Mouse (Mus musculus): Measurements from ENCODE around the gene 4931422A03Rik. TPM values are rescaled to one million over a fixed set of nuclear protein-coding genes. Genes with fewer than 3 reads are reported as not detected.

Gene 4931422A03Rik
- total and polyA plus RNA-seq, 2 experiments = not detected

DNA sequence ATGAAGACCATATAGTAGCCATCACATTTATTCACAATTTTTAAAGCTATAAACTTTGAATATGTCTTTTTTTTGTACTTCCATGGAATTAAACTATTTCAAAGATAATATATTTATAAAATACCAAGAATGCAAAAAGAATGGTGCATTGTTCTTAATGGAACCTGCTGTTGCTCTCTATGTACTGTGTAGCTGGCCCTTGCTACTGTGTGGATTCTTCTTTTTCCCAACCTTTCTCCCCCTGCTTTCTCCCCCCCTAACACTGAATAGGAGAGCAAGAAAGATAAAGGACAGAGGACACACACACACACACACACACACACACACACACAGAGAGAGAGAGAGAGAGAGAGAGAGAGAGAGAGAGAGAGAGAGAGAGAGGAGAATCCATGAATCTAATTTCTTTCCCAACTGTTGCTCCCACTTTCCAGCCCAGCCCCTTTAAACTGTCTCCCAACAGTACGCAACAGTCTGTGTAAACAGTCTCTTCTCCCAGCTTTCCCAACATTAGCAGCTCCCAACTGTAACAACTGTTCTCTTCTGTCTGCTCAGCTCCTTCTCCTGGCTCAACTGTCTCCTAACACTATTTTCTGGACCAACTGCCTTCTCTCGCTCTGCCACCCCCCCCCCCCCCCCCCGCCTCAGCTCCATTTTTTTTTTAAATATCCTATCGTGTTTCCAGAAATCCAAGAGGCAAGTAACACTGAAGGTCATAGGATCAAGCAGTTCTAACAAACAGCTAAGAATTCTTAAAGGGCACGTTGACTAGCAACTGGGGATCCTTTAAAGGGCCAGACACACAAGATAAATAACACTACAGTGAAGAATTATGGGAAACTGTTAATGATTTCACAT, 15.7 kb upstream of the 4931422A03Rik start:
- 20% methylated on average over 5 of the region's 5 CpGs for WGBS
- Histone ChIP-seq H3K9ac (ENCODE audit: low read depth, low read length) (no peak overlapping the region), H3K4me3 (ENCODE audit: insufficient read depth, low read depth, low read length) (no peak overlapping the region), H3K79me2 (ENCODE audit: control insufficient read depth, insufficient read depth, low read length) (peaks cover 8% of the 10 kb centered on the region; the same call in 1 of the 2 replicates), H3K27ac (replicated peaks; ENCODE audit: insufficient read depth, low read depth, low read length) (0 out of 2 replicates have a peak overlapping the region, but pooled peaks have one; percentile 29), H3K36me3 (ENCODE audit: control insufficient read depth, insufficient read depth, low read length) (peaks cover 41% of the 10 kb centered on the region), H3K4me1 (ENCODE audit: control insufficient read depth, insufficient read depth, low read length) (peaks cover 17% of the 10 kb centered on the region; the same call in 1 of the 2 replicates), H3K27me3 (ENCODE audit: control insufficient read depth, insufficient read depth, low read length) (no peaks in the 10 kb centered on the region)
- peak; percentile 55 for DNase-seq (ENCODE audit: extremely low read depth, low read depth, low spot score)
- TF ChIP-seq POLR2A (IDR thresholded peaks at IDR 0.05; ENCODE audit: extremely low read depth, insufficient read depth, low read length) (no peak), CTCF (IDR thresholded peaks at IDR 0.05; ENCODE audit: low read depth, low read length) (no peak)

DNA sequence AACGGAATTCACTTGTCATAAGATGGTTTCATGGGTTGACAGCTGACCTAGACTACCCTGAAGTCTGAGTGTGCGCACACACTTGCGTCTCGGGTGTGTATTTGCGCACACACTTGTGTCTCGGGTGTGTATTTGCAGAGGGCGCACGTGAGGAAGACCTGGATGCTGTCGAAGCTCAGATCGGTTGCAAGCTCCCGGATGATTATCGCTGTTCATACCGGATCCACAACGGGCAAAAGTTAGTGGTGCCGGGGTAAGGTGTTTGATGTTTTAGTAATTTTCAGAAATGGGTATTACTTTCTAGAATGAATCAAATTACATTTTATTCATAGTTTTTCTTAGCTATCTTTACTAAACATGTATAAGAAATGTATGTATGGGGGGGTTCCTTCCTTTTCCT, 14.6 kb upstream of the 4931422A03Rik start:
- DNase-seq (ENCODE audit: extremely low read depth, low read depth, low spot score) = no peak
- Histone ChIP-seq H3K4me3 (ENCODE audit: insufficient read depth, low read depth, low read length) (no peak overlapping the region), H3K36me3 (ENCODE audit: control insufficient read depth, insufficient read depth, low read length) (peaks cover 36% of the 10 kb centered on the region), H3K27me3 (ENCODE audit: control insufficient read depth, insufficient read depth, low read length) (no peaks in the 10 kb centered on the region), H3K79me2 (ENCODE audit: control insufficient read depth, insufficient read depth, low read length) (peaks cover 5% of the 10 kb centered on the region; the same call in 1 of the 2 replicates), H3K9ac (ENCODE audit: low read depth, low read length) (no peak overlapping the region), H3K4me1 (ENCODE audit: control insufficient read depth, insufficient read depth, low read length) (peaks cover 17% of the 10 kb centered on the region; the same call in 1 of the 2 replicates), H3K27ac (replicated peaks; ENCODE audit: insufficient read depth, low read depth, low read length) (no peak overlapping the region)
- 91% methylated on average over 15 of the region's 15 CpGs for WGBS
- TF ChIP-seq CTCF (IDR thresholded peaks at IDR 0.05; ENCODE audit: low read depth, low read length) = no peak
- no peak for TF ChIP-seq POLR2A (IDR thresholded peaks at IDR 0.05; ENCODE audit: extremely low read depth, insufficient read depth, low read length)

GRCm38 (mm10) chr2:104041632-104042031, 13.5 kb upstream of the 4931422A03Rik start:
- peak; percentile 85 for DNase-seq (ENCODE audit: extremely low read depth, low read depth, low spot score)
- peaks cover 17% of the 10 kb centered on the region; the same call in 1 of the 2 replicates for H3K4me1 ChIP-seq (ENCODE audit: control insufficient read depth, insufficient read depth, low read length)
- 7% methylated on average over 5 of the region's 5 CpGs for WGBS
- no peaks in the 10 kb centered on the region for H3K27me3 ChIP-seq (ENCODE audit: control insufficient read depth, insufficient read depth, low read length)
- no peak overlapping the region; the same call in 1 of the 2 replicates for H3K9ac ChIP-seq (ENCODE audit: low read depth, low read length)
- peaks cover 5% of the 10 kb centered on the region; the same call in 1 of the 2 replicates for H3K79me2 ChIP-seq (ENCODE audit: control insufficient read depth, insufficient read depth, low read length)
- H3K36me3 ChIP-seq (ENCODE audit: control insufficient read depth, insufficient read depth, low read length) = peaks cover 40% of the 10 kb centered on the region
- TF ChIP-seq POLR2A (IDR thresholded peaks at IDR 0.05; ENCODE audit: extremely low read depth, insufficient read depth, low read length) (no peak), CTCF (IDR thresholded peaks at IDR 0.05; ENCODE audit: low read depth, low read length) (no peak)
- H3K27ac ChIP-seq (replicated peaks; ENCODE audit: insufficient read depth, low read depth, low read length) = peak overlapping the region; percentile 7; the same call in 1 of the 2 replicates
- no peak overlapping the region for H3K4me3 ChIP-seq (ENCODE audit: insufficient read depth, low read depth, low read length)

GRCm38 (mm10) chr2:104038236-104038635, 10.1 kb upstream of the 4931422A03Rik start:
- 66% methylated on average over 2 of the region's 2 CpGs for WGBS

DNA sequence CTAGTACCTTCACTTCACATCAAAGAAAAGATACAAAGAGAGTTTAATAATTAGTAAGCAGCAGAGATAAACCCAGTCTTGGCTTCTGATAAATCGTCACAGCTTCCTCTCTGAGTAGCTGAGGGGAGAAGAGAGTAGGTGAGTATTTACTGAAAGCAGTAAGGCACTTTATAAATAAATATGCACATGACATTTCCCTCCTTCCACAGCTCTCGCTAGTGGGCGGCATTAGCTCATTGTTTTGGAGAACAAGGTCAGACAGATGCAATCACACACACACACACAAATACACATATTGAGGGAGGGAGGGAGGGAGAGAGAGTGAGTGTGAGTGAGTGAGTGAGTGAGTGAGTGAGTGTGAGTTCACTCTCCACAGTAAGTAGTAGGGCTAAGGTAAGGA, 8.2 kb upstream of the 4931422A03Rik start:
- Histone ChIP-seq H3K27ac (replicated peaks; ENCODE audit: insufficient read depth, low read depth, low read length) (no peak overlapping the region), H3K36me3 (ENCODE audit: control insufficient read depth, insufficient read depth, low read length) (peaks cover 49% of the 10 kb centered on the region), H3K9ac (ENCODE audit: low read depth, low read length) (no peak overlapping the region), H3K4me3 (ENCODE audit: insufficient read depth, low read depth, low read length) (no peak overlapping the region), H3K4me1 (ENCODE audit: control insufficient read depth, insufficient read depth, low read length) (peaks cover 13% of the 10 kb centered on the region; the same call in 1 of the 2 replicates), H3K79me2 (ENCODE audit: control insufficient read depth, insufficient read depth, low read length) (peaks cover 4% of the 10 kb centered on the region; the same call in 1 of the 2 replicates), H3K27me3 (ENCODE audit: control insufficient read depth, insufficient read depth, low read length) (no peaks in the 10 kb centered on the region)
- WGBS = 43% methylated on average over 3 of the region's 3 CpGs
- TF ChIP-seq POLR2A (IDR thresholded peaks at IDR 0.05; ENCODE audit: extremely low read depth, insufficient read depth, low read length) (no peak), CTCF (IDR thresholded peaks at IDR 0.05; ENCODE audit: low read depth, low read length) (no peak)
- DNase-seq (ENCODE audit: extremely low read depth, low read depth, low spot score) = no peak

More at GRCm38 (mm10) chr2:104038236-104038635, 10.1 kb upstream of the 4931422A03Rik start:
- DNase-seq (ENCODE audit: extremely low read depth, low read depth, low spot score) = no peak
- no peak for TF ChIP-seq POLR2A (IDR thresholded peaks at IDR 0.05; ENCODE audit: extremely low read depth, insufficient read depth, low read length)
- TF ChIP-seq CTCF (IDR thresholded peaks at IDR 0.05; ENCODE audit: low read depth, low read length) = no peak
- Histone ChIP-seq H3K27me3 (ENCODE audit: control insufficient read depth, insufficient read depth, low read length) (no peaks in the 10 kb centered on the region), H3K27ac (replicated peaks; ENCODE audit: insufficient read depth, low read depth, low read length) (no peak overlapping the region), H3K79me2 (ENCODE audit: control insufficient read depth, insufficient read depth, low read length) (peaks cover 9% of the 10 kb centered on the region; the same call in 1 of the 2 replicates), H3K9ac (ENCODE audit: low read depth, low read length) (no peak overlapping the region), H3K4me1 (ENCODE audit: control insufficient read depth, insufficient read depth, low read length) (peaks cover 16% of the 10 kb centered on the region; the same call in 1 of the 2 replicates), H3K36me3 (ENCODE audit: control insufficient read depth, insufficient read depth, low read length) (peaks cover 46% of the 10 kb centered on the region), H3K4me3 (ENCODE audit: insufficient read depth, low read depth, low read length) (no peak overlapping the region)
